Mouse (Mus musculus) gastrocnemius, adult 8-10 months (tissue): Measurements from ENCODE around the gene Nanos3. TPM values are rescaled to one million over a fixed set of nuclear protein-coding genes. Genes with fewer than 3 reads are reported as not detected.

Experiments used
- DNase-seq, 2 experiments: peaks; one replicate each; pipeline ENCODE4 v3.0.0; 2022; ENCODE audit warnings: low spot score in 2 of 2
- microRNA-seq: library from miRNA; unstranded; fragments of <30 nt; microRNA quantifications from one replicate; pipeline ENCODE4 v1.2.0, GENCODE M21; 2022
- total RNA-seq, 4 experiments: library from RNA; stranded (reverse); gene quantifications; 2 replicates each; pipeline ENCODE4 v1.2.4; 2022

Nanos3 gene
- total RNA-seq, 4 experiments from 2014 or later, result not detected

DNA sequence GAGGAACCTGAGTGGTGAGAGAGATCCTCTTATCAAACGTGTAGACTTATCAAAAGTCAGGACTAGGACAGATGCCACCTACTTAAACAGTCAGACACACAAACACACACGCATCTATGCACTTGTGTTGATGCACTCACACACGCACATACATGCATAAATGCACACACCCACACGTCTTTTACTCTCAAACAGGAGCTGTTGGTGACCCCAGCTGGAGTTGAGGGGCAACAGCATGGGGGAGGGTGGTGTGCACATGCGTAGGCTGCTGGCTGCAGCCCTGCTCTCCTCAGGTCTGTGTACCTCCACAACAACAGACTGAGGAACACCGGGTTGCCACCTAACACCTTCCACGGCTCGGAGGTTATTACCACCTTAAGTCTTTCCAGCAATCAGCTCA is 56.7 kb downstream of the Nanos3 start:
- no peak for DNase-seq

DNA sequence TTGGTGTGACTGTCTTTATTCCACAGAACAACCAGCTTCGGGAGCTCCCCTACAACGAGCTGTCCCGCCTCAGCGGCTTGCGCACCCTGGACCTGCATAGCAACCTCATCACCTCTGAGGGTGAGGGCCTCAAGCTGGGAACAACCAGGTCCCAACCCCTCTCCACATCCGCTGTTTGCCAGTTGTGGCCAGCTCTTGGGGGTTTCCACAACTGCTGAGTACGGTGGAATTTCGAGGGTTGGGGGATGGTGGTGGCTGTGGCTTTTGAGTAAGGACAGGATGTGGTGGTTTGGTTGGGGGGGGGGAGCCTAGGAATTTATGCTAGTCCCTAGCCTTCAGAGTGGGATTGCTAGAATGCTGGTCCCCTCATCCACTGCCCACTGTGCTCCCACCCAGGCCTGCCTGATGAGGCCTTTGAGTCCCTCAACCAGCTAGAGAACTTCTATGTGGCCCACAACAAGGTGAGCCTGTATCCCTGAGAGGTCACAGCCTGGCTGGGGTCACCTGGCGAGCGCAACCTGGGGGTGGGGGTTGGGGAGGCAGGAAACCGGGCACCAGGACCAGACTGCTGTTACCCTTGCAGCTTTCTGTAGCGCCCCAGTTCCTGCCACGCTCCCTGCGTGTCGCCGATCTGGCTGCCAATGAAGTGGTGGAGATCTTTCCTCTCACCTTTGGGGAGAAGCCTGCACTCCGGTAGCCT is 57.7 kb downstream of the Nanos3 start:
- DNase-seq, result no peak

DNA sequence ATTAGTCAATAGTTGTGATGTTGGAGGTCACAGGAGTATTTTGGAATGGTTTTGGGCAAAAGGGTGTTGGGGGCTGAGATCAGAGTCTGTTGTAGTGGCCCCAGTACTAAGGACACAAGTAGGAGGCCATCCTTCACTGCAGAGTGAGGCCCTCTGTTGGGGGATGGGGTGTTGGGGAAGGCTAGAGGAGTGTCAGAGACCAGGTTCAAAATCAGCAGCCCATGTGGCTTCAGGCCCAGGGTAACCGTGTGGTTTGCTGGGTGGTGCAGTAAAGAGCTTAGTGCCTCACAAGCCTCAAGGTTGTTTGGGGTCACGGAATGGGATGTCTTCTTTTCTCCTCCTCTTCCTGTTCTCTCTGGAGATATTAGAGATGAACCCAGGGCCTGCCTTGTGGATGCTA is 58.3 kb downstream of the Nanos3 start:
- no peak for DNase-seq

DNA sequence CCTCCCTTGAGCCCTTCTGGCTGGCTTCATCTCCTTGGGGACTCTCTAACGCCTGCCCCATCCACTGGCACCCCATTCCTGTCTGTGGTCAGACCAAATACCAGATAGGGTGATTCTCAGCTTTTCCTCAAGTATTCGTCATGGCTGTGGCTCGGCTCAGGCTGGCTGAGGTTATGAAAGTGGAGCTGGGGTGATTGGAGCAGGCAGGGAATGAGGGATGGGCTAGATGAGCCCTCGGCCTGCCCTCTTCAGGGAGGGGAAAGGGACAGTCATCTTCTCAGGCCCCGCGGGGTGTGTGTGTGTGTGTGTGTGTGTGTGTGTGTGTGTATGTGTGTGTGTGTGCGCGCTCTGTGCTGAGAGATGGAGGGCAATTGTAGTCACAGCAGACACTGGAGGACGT is 59.4 kb downstream of the Nanos3 start, which contains the start of gene Podnl1:
Gene Podnl1 (plus strand): TSS at position 334 of the 400 bp plus-strand sequence.
- no peak for DNase-seq

Small RNAs within 50 kb of the gene (microRNA-seq; reads per million reads assigned to microRNA genes)
- gene Gm25110 (not detected), gene Mir181c (113 reads per million, percentile 52 among the genes with 10 or more reads in this experiment), gene Mir181d (157 reads per million, percentile 56 among the genes with 10 or more reads in this experiment), gene Mir23a (55,828 reads per million, percentile 98 among the genes with 10 or more reads in this experiment), gene Mir24-2 (not detected), gene Mir27a (711 reads per million, percentile 74 among the genes with 10 or more reads in this experiment), gene Mir3074-2 (not detected)

Other genes with a start within 250 kb of the Nanos3 start
- under 1 TPM; 0.24 to 0.94 (median 0.58) TPM for gene Gm10644, start 230.0 kb downstream of the Nanos3 start, total RNA-seq
- under 1 TPM; 0.31 to 0.56 (median 0.41) TPM for gene Asf1b, start 229.7 kb downstream of the Nanos3 start, total RNA-seq
- 100 to 1,000 TPM; 144 to 161 (median 159) TPM for gene Prkaca, start 212.2 kb downstream of the Nanos3 start, total RNA-seq
- 10 to 100 TPM; 14.6 to 17.7 (median 16.2) TPM for gene Samd1, start 187.5 kb downstream of the Nanos3 start, total RNA-seq
- gene 1700067K01Rik, start 183.7 kb downstream of the Nanos3 start, total RNA-seq, result not detected
- 1 to 10 TPM; 1.1 to 3.9 (median 2.5) TPM for gene 2210011C24Rik, start 173.0 kb downstream of the Nanos3 start, total RNA-seq
- gene Palm3, start 163.7 kb downstream of the Nanos3 start, total RNA-seq, result under 1 TPM in 2 of 4 experiments, not detected in 2; 0.11 to 0.16 TPM
- under 1 TPM; 0.27 to 0.56 (median 0.43) TPM for gene Il27ra, start 142.6 kb downstream of the Nanos3 start, total RNA-seq
- not detected for gene Rln3, start 140.2 kb downstream of the Nanos3 start, total RNA-seq
- gene Gm10643, start 120.1 kb downstream of the Nanos3 start, total RNA-seq, result 1 to 10 TPM in 2 of 4 experiments, under 1 TPM in 2; 0.77 to 1.4 (median 1.1) TPM
- gene Rfx1, start 118.4 kb downstream of the Nanos3 start, total RNA-seq, result 1 to 10 TPM; 3.1 to 4.9 (median 3.8) TPM
- 1 to 10 TPM; 4.3 to 5.2 (median 4.7) TPM for gene Dcaf15, start 80.4 kb downstream of the Nanos3 start, total RNA-seq
- not detected for gene Podnl1, start 59.2 kb downstream of the Nanos3 start, total RNA-seq
- 10 to 100 TPM; 14.0 to 20.0 (median 15.4) TPM for gene Cc2d1a, start 37.3 kb downstream of the Nanos3 start, total RNA-seq
- gene 4930432K21Rik, start 37.2 kb downstream of the Nanos3 start, total RNA-seq, result under 1 TPM; 0.16 to 0.46 (median 0.30) TPM
- 1 to 10 TPM; 6.8 to 7.9 (median 7.0) TPM for gene Zswim4, start 51.8 kb upstream of the Nanos3 start, total RNA-seq
- 100 to 1,000 TPM; 142 to 179 (median 152) TPM for gene D8Ertd738e, start 64.5 kb upstream of the Nanos3 start, total RNA-seq
- gene Mri1, start 72.1 kb upstream of the Nanos3 start, total RNA-seq, result 10 to 100 TPM; 13.3 to 18.8 (median 16.4) TPM
- 1 to 10 TPM; 4.7 to 8.2 (median 5.8) TPM for gene Ccdc130, start 85.2 kb upstream of the Nanos3 start, total RNA-seq
- gene Cacna1a, start 203.2 kb upstream of the Nanos3 start, total RNA-seq, result 1 to 10 TPM; 2.2 to 4.6 (median 3.1) TPM